Mouse (Mus musculus) gastrocnemius, adult 18-20 months (tissue): ENCODE data around the gene Ap3d1. TPM values are rescaled to one million over a fixed set of nuclear protein-coding genes. Genes with fewer than 3 reads are reported as not detected.

Experiments used
- DNase-seq: peaks from one replicate; pipeline ENCODE4 v3.0.0; 2021; ENCODE audit warnings: low spot score
- total RNA-seq, 2 experiments: library from RNA; stranded (reverse); gene quantifications; 2 replicates each; pipeline ENCODE4 v1.2.3; 2021

Gene Ap3d1
- total RNA-seq, 2 experiments from 2014 or later, result 24.3 to 31.7 TPM

DNA sequence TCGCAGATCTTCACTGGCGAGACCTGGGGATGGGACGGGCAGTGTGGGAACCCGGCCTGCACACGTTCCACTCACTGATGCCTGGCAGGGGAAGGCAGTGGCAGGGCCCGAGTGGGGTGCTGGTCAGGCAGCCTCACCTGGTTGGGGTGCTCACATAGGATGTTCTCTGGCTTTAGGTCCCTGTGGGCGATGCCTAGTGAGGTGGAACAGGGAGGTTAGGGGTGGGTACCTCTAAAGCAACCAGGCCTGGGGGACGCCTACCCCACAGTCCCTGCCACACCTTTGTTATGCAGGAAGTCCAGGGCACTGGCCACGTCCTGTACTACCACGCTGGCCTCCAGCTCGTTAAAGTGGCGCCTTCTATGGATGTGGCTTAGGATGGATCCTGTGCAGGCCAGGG is 73.0 kb downstream of the Ap3d1 start:
- no peak for DNase-seq

DNA sequence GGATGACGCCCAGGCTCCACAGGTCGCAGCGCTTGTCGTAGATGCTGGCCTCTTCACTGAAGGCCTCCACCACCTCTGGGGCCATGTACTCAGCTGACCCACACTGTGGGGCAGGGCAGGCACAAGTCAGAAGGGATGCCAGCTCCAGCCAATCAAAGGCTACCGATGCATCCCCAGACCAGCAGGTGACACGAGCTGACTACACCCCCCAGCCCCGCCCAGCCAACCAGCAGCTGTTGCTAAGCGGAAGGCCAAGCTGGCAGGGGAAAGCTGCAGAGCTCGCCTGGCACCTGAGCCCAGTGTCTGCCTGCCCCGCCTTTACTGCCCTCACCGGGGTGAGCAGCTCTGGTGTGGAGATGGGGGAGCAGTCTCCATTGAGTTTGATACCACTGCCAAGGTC is 73.5 kb downstream of the Ap3d1 start:
- peak; percentile 90 for DNase-seq

DNA sequence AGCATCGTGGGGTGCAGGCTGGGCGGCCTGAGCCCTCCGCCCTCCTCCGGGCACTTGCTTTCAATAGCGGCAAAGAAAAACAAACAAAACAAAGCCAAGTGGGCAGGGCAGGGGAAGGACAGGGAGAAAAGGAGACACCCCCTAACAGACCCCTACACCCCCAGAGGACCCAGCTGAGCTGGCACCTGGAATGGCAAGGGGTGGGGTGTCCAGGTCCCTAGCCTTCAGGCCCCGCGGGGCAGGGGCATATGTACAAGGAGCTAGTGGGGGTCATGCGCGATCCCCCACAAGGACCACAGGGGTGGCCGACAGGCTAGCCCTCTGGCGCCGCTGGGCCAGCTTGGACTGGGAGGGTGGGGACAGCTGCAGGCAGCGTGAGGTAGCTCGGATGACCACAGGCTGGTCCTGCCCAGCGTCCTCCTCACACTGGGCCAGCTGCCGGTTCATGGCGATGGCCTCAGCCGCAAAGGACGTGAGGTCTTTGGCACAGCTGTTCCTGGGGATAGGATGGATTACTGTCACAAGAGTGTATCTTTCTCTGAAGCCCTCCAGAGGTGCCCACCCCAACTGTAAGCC is 75.1 kb downstream of the Ap3d1 start:
- DNase-seq, result peak; percentile 75

DNA sequence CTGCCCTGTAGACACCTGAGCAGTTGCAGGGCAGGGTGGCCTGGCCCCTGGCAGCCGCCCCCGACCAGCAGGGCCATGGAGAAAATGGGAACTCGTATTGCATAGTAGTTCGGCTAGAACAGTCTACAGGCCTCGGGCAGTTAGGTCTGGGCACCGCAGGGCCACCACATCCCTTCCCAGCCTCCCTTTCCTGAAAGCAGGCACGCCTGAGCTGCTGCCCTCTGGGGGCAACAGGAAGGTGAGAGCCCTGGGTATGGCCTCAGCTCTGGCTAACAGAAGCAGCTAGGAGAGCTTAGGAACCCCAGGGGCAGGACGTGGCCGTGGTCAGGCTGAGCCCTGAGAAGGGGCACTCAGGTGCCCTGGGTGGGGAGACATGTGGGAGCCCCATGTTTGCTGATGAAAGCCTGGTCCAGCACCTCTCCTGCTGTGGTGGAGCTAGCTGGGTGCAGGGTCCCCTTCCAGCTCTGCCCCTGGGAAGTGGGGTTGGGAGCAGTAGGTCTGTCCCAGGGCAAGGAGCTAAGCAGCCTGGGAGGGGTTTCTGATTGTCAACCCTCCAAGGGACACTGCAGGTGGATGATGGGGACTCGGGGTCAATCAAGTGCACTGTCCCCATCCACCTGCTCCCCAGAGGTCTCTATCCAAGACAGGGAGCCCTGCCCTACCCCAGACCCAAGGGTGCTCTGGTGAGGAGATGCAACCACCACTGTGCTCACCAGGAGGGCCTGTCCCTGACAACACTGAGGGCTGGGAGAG is 75.9 kb downstream of the Ap3d1 start:
- peak; percentile 28 for DNase-seq

DNA sequence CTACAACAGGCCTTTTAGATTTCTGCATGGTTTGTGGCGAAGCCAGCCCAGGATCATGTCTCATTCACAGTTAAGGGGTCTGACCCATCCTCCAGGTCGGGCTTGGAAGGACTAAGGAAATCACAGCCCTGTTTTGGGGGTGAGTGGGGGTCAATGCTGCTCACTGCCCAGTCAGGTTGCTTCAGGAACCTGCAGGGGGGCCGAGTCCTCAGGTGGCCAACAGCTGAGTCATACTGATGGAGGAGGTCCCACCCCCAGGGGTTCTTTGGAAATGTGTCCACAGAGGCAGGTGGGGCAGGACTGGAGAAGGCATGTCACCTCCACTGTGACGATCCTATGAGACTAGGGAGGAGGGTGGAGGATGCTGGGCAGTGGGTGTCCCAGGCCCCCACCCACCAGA is 76.6 kb downstream of the Ap3d1 start:
- DNase-seq, result peak; percentile 55

DNA sequence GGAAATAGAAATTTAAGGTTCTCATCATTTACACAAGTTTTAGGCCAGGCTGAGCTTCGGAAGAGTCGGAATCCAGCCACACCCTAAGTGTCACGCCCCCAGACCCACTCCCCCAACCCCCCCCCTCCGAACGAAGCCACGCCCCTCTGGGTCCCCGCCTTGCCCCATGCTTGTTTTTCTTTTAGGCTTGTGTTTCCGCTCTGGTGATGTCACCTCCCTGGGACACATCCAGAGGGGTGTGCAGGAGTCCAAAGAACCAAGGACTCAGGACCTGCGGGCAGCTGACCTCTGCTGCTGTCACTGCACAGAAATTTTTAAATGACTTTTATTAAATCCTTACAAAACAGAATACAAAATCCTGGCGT is 77.1 kb downstream of the Ap3d1 start:
- DNase-seq, result peak; percentile 93

DNA sequence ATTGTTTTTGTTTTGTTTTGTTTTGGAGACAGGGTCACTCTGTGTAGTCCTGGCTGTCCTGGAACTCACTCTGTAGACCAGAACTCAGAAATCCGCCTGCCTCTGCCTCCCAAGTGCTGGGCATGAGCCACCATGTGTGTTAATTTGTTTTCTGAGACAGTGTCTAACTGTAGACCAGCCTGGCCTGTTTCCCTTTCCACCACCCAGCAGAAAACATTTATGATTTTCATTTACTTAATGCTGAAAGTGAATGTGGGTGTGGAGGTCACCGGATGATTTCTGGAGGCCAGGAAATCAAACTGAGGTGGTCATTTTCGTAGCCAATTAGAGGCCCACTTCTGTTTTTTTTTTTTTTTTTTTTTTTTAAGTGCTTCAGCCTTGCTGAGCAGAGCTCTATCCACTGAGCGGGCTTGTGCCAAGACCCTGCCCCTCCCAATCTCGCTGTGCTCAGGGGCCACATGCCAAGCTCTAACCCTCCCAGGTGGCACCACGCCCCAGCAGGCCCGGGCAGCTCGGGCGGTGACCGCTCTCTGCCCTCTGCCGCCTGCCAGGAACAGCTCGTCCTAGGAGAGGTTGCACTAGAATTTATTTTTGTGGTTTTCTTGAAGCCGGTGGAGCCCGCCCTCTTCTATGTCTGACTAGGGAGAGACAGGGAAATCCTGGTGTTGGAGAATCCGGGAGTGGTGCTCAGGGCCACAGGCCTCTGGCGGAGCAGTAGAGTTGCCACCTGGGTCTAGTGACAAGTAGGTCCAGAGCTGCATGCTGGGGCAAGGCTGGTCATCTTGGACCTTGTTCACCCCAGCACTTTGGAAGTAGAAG is 77.7 kb downstream of the Ap3d1 start:
- peak; percentile 96 for DNase-seq

DNA sequence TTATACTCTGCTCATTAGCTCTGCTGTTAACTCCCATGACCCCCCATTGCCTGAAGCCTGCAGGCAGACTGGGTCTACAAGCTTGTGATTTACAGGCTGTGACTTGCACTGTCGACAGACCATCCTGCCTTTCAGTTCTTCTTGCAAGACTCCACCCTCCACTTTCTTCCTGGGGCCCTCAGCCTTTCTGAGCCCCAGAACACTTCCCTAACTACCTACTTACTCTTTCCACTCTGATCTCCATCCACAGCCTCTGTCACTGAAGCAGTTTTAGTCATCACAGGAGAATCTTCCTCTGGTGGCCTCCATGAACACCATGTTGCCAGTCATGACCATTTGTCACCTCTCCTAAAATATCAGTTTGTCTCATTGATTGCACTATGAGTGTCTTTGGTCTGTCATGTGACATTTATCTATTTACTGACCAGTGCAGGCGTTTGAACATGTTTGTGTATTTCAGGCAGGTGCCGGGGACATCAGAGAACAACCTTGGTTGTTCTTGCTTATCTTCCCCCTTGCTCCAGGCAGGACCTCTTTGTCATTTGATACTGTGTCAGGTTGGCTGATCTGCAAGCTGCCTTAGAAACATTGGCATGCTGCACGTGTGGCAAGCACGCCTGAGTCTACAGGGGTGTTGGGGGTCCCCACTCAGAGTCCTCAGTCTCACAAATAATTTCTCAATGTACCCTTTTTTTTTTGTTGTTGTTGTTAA is 78.4 kb downstream of the Ap3d1 start:
- DNase-seq, result peak; percentile 36

DNA sequence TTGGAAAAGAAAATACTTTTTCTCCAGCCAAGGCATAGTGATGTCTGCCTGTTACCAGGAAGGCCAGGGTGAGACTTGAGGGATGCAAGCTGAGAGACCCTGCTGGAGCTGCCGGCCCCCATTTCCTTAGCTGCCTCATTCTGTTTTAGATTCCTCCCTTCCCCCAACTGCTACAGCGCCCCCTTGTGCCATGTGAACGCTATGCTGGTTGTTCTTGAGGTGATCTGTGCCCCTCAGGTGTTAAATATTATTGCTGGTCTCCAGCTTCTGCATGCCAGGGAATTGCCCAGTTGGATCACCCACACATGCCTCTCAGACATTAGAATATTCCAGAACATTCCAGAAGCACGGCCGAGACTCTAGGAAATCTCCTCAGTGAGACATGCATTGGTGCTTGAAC is 80.9 kb downstream of the Ap3d1 start:
- peak; percentile 44 for DNase-seq

DNA sequence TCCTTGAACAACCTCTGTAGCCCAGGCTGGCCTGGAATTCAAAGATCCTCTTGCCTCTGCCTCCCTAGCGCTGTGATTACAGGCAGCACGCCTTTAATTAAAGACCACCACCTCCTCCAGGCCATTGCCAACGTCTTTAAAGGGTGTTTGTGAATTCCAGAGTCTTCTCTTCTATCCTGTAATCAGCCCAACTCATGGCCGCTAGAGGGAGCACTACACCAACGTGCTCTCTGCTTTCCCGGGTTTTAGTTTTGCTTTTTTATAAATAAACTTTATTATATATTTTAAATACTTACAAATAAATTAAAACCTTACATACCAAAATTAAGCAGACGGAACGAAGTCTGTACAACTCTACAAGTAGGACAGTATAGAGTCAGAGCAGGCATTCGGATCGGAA is 82.9 kb downstream of the Ap3d1 start:
- peak; percentile 82 for DNase-seq

DNA sequence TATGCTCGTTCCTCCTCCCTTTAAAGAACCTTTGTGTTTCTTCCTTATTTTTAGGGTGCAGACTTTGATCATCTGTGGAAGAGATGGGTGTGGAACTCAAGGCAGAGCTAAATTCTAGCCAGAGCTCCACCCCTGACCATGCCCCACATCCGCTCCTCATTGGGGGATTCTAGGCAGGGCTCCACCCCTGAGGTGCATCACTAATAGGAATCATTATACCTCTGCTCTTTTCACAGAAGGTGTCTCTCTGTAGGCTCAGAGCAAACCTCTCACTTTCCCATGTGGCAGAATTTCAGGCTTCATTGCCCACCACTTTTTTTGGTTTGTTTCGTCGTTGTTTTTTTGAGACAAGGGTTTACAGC is 83.2 kb downstream of the Ap3d1 start:
- peak; percentile 47 for DNase-seq

DNA sequence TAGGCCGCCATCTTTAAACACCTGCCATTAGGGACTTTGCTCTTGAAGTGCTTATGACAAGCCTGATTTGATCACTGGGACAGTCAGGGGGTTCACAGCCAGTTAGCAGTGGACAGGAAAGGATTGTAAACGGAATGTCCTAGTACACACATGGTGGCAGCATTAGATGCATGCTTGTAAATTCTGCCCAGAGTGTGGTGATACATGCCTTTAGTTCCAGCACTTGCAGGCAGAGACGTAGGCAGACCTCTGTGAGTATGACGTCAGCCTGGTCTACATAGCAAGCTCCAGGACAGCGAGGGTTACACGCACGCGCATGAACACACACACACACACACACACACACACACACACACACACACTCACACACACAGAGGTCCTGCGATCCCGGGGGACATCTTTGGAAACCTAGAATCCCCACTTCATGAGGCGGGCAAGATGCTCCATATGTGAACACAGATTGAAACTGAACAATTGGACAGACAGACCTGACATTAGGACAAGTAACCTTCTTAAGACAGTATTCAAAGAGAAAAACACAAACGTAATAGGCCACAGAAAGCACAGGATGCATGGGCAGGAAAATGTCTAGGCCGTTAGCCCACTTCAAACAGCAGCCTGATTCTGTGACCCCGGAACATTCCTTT is 83.7 kb downstream of the Ap3d1 start:
- no peak for DNase-seq

Other genes starting within 250 kb of the Ap3d1 start
- gene Onecut3, start 247.4 kb downstream of the Ap3d1 start, total RNA-seq, result not detected
- not detected for gene Atp8b3, start 203.1 kb downstream of the Ap3d1 start, total RNA-seq
- gene Rexo1, start 180.7 kb downstream of the Ap3d1 start, total RNA-seq, result 10 to 100 TPM in 1 of 2 experiments, 1 to 10 TPM in 1; 9.6 to 11.1 TPM
- gene Klf16, start 164.9 kb downstream of the Ap3d1 start, total RNA-seq, result 1 to 10 TPM; 1.5 to 1.9 TPM
- 10 to 100 TPM; 62.4 to 64.3 TPM for gene Abhd17a, start 151.9 kb downstream of the Ap3d1 start, total RNA-seq
- gene Scamp4, start 139.4 kb downstream of the Ap3d1 start, total RNA-seq, result 10 to 100 TPM; 19.0 to 20.1 TPM
- gene Adat3, start 139.4 kb downstream of the Ap3d1 start, total RNA-seq, result under 1 TPM in 1 of 2 experiments, not detected in 1; 0.69 TPM
- under 1 TPM; 0.14 to 0.26 TPM for gene Gm49322, start 136.2 kb downstream of the Ap3d1 start, total RNA-seq
- 100 to 1,000 TPM in 1 of 2 experiments, 10 to 100 TPM in 1; 97.2 to 128 TPM for gene Csnk1g2, start 119.4 kb downstream of the Ap3d1 start, total RNA-seq
- gene Btbd2, start 85.2 kb downstream of the Ap3d1 start, total RNA-seq, result 10 to 100 TPM; 38.5 to 40.0 TPM
- gene Mknk2, start 64.2 kb downstream of the Ap3d1 start, total RNA-seq, result 100 to 1,000 TPM; 244 to 292 TPM
- gene Mob3a, start 40.3 kb downstream of the Ap3d1 start, total RNA-seq, result 1 to 10 TPM; 2.3 to 4.1 TPM
- gene Izumo4, start 40.1 kb downstream of the Ap3d1 start, total RNA-seq, result 1 to 10 TPM in 1 of 2 experiments, under 1 TPM in 1; 0.91 to 1.9 TPM
- gene Dot1l, start 12.9 kb upstream of the Ap3d1 start, total RNA-seq, result 10 to 100 TPM; 13.6 to 20.8 TPM
- 10 to 100 TPM; 27.3 to 27.6 TPM for gene Sf3a2, start 55.9 kb upstream of the Ap3d1 start, total RNA-seq
- 10 to 100 TPM; 24.3 to 25.8 TPM for gene Plekhj1, start 56.4 kb upstream of the Ap3d1 start, total RNA-seq
- gene Amh, start 63.0 kb upstream of the Ap3d1 start, total RNA-seq, result under 1 TPM; 0.31 to 0.32 TPM
- 100 to 1,000 TPM; 448 to 461 TPM for gene Jsrp1, start 71.2 kb upstream of the Ap3d1 start, total RNA-seq
- gene Oaz1, start 84.4 kb upstream of the Ap3d1 start, total RNA-seq, result 100 to 1,000 TPM; 698 to 770 TPM
- gene Lingo3, start 101.8 kb upstream of the Ap3d1 start, total RNA-seq, result 10 to 100 TPM in 1 of 2 experiments, 1 to 10 TPM in 1; 8.3 to 12.6 TPM
- 10 to 100 TPM; 12.6 to 14.7 TPM for gene Lsm7, start 112.9 kb upstream of the Ap3d1 start, total RNA-seq
- gene Sppl2b, start 113.0 kb upstream of the Ap3d1 start, total RNA-seq, result 10 to 100 TPM; 12.4 to 12.6 TPM
- not detected for gene Tmprss9, start 129.6 kb upstream of the Ap3d1 start, total RNA-seq
- gene Timm13, start 158.7 kb upstream of the Ap3d1 start, total RNA-seq, result 100 to 1,000 TPM; 109 to 127 TPM
- 1 to 10 TPM; 2.7 to 3.2 TPM for gene Lmnb2, start 176.0 kb upstream of the Ap3d1 start, total RNA-seq
- gene Gadd45b, start 187.8 kb upstream of the Ap3d1 start, total RNA-seq, result 10 to 100 TPM; 17.3 to 25.0 TPM